Mouse (Mus musculus): ENCODE data around the gene Arhgef12. TPM values are rescaled to one million over a fixed set of nuclear protein-coding genes. Genes with fewer than 3 reads are reported as not detected.

Arhgef12 gene
- total RNA-seq, 2 experiments from 2014 or later, result 153 to 169 TPM

DNA sequence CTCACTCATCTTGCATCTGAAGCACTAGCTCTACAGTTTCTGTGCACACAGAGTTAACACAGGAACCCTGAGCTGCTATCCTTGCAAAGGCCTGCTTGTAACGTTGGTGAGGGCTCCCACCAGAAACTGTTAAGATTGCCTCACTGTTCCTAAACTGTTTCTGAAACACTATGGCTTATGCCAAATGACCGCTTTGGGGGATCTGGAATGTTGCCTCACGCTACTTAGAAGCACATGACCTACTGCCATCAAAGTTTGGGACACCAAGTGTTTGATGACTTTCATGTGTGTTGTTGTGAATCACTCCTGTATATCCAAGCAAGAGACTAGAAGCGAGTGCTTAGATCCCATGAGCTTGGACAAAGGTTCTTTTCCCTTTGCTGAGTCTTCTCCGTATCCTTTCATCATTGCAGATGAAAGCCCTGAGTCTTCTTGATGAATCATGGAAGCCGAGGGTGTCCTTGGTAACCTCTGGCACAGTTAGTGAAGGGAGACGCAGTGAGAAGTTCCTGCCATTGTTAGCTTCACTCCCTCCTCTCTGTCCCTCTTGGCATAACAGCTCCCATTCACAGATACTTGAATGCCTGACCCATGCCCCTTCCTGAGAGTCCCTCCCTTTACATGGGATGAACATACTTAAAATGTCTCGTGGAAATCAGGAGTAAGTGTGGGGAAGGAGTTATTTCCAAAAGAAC, 3.4 kb upstream of the Arhgef12 start:
- intact Hi-C loops (cut with DNase I), result no loop called here
- no peak for DNase-seq (ENCODE audit: low spot score in 2 of 2)

DNA sequence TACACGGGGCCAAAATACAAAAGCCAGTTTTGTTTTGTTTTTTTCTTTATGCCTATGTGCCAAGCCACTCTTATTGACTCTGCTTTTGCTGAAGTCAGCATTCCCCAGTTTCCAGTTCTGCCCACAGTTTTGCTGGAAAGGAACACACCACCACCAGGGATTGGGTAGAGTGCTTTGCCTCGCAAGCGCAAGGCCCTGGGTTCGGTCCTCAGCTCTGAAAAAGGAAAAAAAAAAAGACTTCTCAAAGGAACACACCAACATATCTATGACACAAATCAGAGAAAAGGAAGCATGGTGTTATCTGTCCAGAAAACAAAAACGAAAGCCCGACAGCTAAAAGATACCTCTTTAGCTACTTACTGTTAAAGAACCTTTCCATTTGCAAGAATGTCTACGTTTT, 2.1 kb upstream of the Arhgef12 start:
- intact Hi-C loops (cut with DNase I), result loop anchor here (5.0 kb wide), 1 partner anchor 37 kb away; no protein-coding TSS in a partner anchor
- no peak for DNase-seq (ENCODE audit: low spot score in 2 of 2)

DNA sequence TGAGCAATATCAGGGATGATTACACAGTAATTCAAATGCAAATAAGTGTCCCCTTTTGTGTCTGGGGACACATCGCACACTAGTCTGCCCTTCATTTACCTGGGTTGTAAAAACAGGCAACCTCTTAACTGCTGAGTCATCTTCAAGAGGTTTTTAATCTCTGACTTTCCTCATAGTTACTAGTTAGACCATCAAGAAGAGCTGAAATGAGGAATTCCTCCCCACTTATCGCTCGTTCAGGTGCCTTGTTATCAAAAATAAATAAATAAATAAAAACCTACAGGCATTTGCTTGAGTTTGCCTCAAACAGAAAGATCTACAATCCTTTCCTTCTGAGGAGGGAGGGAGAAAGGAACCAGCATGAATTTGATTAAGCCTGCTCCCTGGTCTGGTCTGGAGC, 1.7 kb upstream of the Arhgef12 start:
- no peak for DNase-seq (ENCODE audit: low spot score in 2 of 2)
- intact Hi-C loops (cut with DNase I), result loop anchor here (5.0 kb wide), 1 partner anchor 36 kb away; no protein-coding TSS in a partner anchor

DNA sequence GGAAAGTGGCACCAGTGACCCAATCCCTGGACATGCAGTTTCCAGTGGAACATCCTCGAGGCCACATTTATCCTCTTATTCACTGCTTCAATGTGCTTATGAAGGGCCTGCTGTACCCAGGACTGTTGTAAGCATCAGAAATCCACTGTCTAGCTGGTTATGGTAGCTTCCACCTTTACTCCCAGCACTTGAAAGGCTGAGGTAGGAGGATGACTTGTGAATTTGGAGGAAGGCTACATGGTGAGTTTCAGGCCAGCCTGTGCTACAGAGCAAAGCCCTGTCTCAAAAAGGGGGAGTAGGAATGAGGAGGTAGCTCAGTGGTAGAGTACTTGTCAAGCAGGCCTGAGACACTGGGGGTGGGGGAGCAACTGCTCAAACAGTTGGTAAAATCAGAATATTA, 1.0 kb upstream of the Arhgef12 start:
- no peak for DNase-seq (ENCODE audit: low spot score in 2 of 2)
- intact Hi-C loops (cut with DNase I), result loop anchor here (5.0 kb wide), 1 partner anchor 36 kb away; no protein-coding TSS in a partner anchor

DNA sequence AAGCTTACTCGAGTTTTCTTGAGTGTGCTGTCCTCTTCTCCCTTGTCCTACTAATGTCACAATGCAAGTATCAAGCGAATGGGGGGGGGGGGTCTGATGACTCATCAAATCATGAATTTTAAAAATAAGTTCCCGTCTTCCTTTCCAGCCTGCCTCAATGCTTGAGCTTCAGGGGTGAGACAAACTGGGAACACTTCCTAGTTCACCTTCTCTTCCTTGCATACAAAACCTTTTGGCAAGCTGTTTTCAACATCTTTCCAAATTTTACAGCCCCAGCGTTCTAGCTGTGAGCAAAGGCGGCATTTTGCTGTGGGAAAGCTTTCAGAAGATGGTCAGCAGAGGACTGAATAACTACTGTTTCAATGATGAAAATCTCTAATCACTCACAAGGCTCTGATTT, 516 bp upstream of the Arhgef12 start:
- no peak for DNase-seq (ENCODE audit: low spot score in 2 of 2)
- intact Hi-C loops (cut with DNase I), result loop anchor here (1.0 to 5.0 kb wide), 2 partner anchors 35 to 106 kb away; no protein-coding TSS in a partner anchor

DNA sequence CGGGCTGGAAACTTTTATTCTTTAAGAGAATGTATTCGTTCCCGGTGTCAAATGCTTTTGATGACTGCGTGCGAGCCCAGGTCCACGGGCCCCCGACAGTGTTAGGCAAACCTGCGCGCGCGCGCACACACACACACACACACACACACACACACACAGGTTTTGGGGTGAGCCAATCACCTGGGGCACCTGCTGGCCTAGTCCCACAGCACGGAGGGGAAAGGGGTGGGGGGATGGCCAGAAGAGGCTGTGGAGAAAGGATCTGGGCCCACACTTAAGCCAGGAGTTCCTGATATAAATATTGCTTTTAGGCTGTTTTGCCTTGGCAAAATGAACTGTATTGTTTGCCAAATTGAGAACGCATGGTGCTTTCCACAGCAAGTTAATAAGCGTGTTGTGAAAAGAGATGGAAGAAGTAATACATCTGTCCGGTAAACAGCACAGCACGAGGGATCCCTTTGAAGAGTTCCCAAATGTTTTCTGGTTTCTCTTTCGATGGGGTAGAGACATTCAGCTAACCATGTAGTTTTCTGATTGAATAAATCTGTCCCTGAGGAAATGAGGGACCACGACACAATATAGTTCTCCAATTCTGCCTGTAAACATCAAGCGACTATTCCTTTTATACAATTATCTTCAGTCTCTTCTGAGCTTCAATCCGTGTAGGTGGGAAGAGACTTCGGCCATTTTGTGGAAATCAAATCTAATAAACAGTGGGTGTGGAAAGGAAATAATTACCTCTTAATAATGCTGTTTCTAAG, 433 bp downstream of the Arhgef12 start:
- DNase-seq (ENCODE audit: low spot score in 2 of 2), result peak in 1 of 2 experiments; percentile 22
- intact Hi-C loops (cut with DNase I), result loop anchor here (1.0 to 5.0 kb wide), 2 partner anchors 34 to 105 kb away; no protein-coding TSS in a partner anchor

DNA sequence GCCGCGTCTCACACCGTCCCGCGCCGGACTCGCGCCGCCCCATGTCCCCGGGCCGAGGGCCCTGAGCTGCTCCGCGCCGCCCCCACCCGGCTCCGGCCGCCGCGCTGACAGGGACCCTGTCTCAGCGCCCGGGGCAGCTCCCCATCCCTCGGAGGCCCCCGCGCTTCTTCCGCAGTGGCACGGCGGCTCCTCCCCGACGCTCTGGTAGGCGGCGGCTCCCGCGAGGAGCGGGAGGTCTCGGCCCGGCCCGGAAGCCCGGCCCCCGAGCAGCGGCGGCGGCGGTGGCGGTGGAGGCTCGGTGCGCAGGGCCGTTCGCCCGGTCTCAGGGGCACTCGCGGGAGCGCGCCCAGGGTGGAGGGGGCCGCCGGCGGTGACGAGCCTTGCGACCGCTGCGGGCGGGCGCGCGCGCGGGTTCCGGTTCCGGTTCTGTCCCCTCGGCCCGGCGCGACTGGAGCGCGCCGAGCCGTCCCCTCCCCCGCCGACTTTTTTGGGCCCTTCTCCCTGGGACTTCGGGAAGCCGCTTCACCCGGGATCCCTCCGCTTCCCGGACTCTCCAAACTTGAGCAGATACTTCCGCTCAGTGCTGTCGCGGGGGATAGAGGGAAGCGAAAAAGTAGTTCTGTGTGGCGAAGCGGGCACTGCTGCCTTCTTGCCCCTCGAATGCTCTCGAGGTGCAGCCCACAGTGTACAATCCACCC, 1.2 kb downstream of the Arhgef12 start:
- DNase-seq (ENCODE audit: low spot score in 2 of 2), result peak; percentile 89 to 90
- intact Hi-C loops (cut with DNase I), result loop anchor here (5.0 kb wide), 1 partner anchor 34 kb away; no protein-coding TSS in a partner anchor

DNA sequence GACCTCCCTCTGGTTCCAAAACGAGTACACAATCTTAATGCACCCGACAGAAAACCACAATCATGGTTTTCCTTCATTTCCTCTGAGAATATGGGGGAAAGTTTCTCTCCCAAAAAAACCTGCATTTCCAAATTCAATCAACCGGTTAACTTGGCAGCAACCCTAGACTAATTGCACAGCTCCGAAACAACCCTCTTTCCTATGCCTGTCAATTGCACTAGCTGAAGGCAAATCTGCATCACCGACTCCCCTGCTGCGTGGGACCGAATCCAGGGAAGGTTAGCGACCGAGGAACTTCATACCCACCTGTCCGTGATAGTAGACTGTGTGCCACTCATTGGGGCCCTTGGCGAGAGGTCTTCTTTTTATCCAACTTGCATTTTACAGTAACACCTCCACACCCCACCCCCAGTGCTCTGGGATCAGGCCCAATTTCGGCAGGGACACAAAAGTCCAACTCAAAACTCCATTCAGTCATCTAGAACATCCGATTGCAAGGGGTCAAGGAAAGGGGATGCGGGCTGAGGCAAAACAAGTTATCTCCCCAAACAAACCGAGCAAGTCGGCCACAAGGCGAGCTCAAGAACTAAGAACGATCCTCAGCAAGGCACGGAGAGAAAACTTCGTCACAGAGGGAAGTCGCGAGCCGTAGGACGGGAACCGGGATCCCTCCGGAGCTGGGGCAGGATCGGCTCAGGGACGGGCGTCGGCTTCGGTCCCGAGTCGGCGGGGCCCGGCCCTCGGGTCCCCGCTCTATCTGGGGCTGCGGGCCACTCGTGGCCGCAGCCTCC, 2.0 kb downstream of the Arhgef12 start:
- intact Hi-C loops (cut with DNase I), result loop anchor here (5.0 kb wide), 1 partner anchor 33 kb away; no protein-coding TSS in a partner anchor
- DNase-seq (ENCODE audit: low spot score in 2 of 2), result peak; percentile 39 to 42

DNA sequence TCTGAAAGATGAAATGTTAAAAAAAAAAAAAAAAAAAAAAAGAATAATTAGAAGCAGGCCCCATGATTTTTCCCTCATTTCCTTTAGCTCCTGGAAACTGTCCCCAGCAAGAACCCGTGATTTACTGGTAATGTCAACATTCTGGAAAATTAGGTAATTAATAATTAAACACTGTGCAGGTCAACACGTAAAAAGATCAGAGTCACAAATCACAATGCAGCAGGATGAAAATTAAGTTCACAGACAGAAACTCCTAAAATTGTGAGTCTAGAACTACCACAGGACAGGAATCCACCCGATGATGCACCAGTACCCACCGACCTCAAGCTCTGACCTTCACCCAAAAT, 2.5 kb downstream of the Arhgef12 start:
- intact Hi-C loops (cut with DNase I), result no loop called here

DNA sequence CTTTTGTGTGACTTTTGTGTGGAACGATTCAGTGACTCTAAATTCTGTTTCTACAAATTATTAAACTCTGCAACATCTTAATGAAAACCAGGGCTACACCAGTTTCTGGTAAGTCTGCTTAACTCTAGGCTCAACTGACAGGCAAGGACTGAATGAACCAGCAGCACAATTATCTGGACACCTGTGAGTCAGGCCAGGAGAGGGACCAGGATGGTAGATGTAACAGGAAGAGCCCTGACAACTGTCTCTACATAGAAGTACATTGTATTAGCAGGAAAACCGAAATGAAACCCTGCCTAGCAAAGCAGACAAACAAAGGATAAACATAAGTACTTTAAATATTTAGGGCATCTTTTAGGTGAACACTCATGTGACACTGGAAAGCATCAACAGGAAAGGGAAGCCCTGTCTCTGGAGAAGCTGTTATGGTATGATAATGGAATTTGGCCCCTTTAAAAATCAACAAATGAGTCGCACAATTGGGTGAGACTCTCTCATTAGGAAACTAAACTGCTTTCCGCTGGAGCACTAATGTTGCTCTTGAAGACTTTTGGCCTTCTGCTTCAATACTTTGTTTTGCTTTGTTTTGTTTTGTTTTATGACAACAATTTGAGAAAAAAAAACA, 3.3 kb downstream of the Arhgef12 start:
- intact Hi-C loops (cut with DNase I), result no loop called here
- no peak for DNase-seq (ENCODE audit: low spot score in 2 of 2)

More for the DNA sequence above, 2.5 kb downstream of the Arhgef12 start:
- no peak for DNase-seq (ENCODE audit: low spot score in 2 of 2)

DNA sequence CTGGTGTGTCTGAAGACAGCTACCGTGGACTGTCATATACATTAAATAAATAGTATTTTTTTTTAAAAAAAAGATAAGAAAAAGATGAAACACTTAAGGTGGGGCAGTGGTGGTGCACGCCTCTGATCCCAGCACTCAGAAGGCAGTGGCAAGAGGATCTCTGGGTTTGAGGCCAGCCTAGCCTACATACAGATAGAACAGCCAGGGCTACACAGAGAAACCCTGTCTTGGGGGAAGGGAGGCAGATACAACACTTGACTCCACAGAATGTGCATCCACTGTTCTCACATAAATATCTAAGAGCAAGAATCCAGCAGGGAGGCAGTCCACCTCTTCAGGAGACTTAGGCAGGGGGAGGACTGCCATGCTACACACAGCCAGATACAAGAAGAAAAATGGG, 4.1 kb downstream of the Arhgef12 start:
- intact Hi-C loops (cut with DNase I), result no loop called here
- DNase-seq (ENCODE audit: low spot score in 2 of 2), result no peak

DNA sequence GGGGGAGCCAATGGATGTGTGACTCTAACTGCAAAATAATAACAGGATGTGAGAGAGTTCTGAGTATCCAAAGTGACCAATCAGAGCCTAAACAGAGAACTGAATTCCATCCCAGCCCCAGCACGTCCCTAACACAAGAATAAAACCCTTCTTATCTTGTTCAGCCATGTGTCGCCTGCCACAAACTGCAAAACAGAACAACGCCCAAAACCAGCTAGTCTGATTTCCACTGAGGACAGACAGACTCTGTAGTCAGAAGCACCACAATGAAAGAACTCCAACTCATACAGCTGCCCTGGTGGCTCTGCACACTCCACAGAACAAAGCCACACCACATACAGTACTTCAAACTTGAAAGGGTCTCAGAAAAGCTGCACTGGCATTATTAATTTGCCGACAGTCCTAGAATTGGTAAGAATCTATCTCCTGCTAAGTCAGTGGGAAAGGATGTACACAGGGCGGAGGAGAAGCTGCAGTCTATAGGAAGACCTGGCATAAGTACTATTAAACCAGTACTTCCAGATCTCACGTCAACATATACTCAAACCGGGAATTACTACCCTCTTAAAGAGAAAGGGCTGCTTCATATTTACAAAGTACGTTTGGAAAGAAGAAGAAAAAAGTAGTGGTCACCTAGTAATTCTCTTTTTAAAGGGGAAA, 5.0 kb downstream of the Arhgef12 start:
- intact Hi-C loops (cut with DNase I), result no loop called here
- no peak for DNase-seq (ENCODE audit: low spot score in 2 of 2)

DNA sequence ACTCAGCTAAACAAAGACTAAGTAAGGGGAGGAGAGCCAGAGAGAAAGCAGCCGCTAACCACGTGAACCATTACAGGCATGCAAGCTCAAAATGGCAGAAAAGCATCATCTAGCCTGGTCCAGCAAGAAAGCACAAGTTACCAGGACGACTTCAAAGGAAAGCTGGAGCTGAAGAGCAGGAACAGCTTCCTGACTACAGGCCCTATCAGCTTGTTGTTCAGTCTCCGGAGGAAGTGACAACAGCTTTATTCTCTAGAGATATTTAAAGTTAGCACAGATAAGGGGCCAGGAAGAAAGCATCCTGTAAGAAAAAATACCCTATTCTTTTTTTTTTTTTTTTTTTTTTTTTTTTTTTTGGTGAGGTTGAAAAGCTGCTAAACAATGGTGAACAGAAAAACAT, 8.1 kb downstream of the Arhgef12 start:
- no peak for DNase-seq (ENCODE audit: low spot score in 2 of 2)
- intact Hi-C loops (cut with DNase I), result no loop called here

DNA sequence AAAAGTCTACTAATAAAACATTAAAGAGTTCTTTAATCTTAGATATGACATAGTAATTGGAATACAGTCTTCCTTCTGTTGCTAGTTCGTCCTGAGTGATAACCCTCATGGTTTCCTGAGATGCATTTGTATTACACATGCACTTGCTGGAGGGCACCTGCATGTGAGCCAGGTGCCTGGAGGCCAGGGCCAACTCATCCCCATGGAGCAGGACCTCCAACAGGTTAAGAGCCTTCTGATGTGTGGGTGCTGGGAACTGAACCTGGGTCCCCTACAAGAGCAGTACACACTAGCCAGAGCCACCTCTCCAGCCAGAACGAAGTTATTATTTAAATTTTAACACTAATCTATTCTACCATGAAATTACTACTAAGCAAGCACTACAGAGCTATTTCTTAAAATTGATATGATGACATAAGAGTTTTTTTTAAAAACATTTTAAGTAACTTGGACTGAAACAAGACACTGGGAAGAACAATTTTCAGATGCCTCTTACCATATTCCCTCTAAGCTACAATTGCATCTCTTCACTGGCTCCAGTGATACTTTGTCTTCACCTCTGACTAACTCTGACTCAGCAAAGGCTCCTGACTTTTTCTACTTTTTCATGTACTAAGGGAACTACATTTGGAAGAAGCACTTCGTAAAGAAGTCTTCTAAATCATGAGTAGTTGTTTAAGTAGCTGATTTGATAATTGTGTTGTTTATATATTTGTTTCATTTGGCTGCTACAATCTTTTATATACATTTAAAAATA, 9.1 kb downstream of the Arhgef12 start:
- no peak for DNase-seq (ENCODE audit: low spot score in 2 of 2)
- intact Hi-C loops (cut with DNase I), result no loop called here

DNA sequence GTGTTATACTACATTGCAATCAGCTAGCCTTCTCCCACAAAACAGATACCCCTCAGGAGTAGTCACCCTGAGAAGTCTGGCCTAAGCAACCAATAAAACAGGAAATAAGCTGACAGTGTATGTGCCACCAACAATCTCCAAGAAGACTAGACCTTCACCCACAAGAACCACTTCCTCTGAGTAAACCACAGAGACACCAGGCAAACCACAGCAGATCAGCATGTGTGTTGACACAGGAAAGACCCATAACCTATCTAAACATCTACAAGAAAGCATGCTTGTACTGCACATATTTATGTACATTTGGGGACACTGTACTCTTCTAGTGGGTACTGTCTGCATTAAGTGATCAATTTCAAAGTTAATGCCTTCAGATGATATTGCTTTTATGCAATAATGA, 10.7 kb downstream of the Arhgef12 start:
- intact Hi-C loops (cut with DNase I), result no loop called here
- DNase-seq (ENCODE audit: low spot score in 2 of 2), result no peak

DNA sequence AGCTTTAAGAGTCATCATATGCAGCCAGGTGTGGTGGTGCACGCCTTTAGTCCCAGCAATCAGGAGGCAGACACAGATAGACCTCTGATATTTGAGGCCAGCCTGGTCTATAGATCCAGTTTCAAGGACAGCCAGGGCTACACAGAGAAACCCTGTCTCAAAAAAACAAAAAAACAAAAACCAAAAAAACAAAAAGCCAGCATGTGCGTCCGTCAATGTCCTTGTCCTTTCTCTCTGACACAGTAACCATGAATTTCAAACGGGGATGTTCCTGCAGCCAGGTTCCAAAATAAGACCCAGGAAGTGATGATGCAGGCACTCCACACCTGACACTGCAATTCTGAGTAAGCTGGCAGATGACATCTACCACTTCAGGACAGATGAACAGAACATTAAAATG, 12.2 kb downstream of the Arhgef12 start:
- DNase-seq (ENCODE audit: low spot score in 2 of 2), result no peak
- intact Hi-C loops (cut with DNase I), result no loop called here

DNA sequence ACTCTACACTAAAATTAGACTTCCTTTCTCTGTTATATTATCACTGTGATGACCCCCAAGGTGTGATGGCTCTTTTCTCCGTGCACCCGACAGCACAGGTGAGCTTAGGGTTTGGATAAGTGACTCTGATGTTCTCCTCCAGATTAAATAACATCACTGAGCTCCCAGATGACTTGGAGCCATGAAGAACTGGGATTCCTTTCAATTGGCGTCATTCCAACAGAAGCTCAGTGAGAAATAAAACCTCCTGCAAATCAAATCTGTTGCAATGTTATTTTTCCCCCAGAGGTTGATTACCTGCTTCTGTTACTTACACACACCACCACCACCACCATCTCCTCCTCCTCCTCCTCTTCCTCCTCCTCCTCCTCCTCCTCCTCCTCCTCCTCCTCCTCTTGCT, 13.2 kb downstream of the Arhgef12 start:
- DNase-seq (ENCODE audit: low spot score in 2 of 2), result no peak
- intact Hi-C loops (cut with DNase I), result no loop called here

Measured in left cerebral cortex, postnatal 36 days (tissue).